ENCODE assay signal across 8 mouse cellular contexts in the genomic region with DNA sequence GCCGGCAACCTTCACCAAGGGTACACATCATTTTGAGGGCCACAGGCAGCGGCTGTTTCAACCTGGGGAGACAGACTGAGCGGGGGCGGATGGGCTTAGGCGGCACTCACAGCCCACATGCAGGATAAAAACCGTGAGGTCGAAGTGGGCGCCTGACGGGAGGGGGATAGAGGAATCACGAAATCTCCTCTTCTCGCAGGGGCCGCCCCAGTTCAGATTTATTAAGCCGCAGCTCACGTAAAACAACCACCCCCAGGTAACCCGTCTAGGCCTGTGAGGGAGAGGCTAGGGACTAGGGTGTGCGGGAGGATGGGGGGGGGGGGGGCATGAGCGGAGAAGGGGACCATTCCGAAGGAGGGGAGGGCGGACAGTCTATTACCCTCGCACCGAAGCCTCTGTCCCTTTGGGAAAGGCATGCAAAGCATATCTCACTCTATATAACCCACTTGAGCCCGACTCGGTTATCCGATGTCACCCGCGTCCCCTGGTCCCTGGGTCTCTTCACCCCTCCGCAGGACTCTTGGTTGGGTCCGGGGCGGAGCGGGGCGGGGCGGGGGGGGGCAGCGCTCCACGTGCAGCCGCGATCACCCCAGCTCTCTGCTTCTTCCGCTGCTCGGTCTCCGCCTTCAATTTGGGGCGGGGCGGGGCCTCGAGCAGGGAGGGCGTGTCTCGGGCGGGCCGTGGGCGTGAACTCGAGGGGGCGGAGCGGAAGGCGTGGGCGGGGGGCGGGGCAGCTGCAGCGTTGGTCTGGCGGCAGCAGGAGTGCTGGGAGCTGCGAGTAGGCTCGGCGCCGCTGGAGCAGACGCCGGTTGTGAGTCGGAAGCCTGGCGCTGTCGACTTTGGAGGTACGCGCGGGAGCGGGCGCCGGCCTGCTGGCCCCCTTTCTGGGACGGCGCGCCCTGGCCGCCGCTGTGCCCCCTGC. TPM values are rescaled to one million over a fixed set of nuclear protein-coding genes. Genes with fewer than 3 reads are reported as not detected.
DNase-seq lines count a peak whose midpoint lies in the region; ATAC-seq and TF ChIP-seq lines count a peak whose summit lies in the region.

Gene Frmd6, plus strand, starts transcription at position 786 of the 922 bp plus-strand sequence.

- no peaks in the 10 kb centered on the region for H3K9me3 ChIP-seq in MEL (replicated peaks; ENCODE audit: insufficient read depth, low read length)
- H3K9me3 ChIP-seq in lung, postnatal 0 days (ENCODE audit: low read length): no peaks in the 10 kb centered on the region

- ATAC-seq in hematopoietic stem cell, adult 5-6 weeks (replicated peaks in 1 of 2; ENCODE audit: insufficient read depth in 1 of 2, low FRiP score in 2 of 2, low TSS enrichment in 1 of 2, low read depth in 1 of 2, poor library complexity in 2 of 2, severe bottlenecking in 2 of 2): peak; percentile 84 to 89
- peak; percentile 94 for ATAC-seq in lung, postnatal 0 days

- peak within 1 kb of the TSS; percentile 78 for H3K4me2 ChIP-seq in lung, postnatal 0 days (replicated peaks; ENCODE audit: low read depth, low read length)

- peak; percentile 93 for DNase-seq in MEL (ENCODE audit: low read depth, low spot score)
- peak; percentile 95 for DNase-seq in cerebellum, adult 2 months
- DNase-seq in forelimb bud, embryonic 11.5 days (ENCODE audit: low read depth, low spot score): peak; percentile 92
- peak; percentile 94 for DNase-seq in layer of hippocampus, adult 9-11 months
- DNase-seq in lung, postnatal 0 days (ENCODE audit: low spot score): peak; percentile 97
- DNase-seq in ovary, postnatal 14 days (ENCODE audit: low spot score): peak; percentile 93
- DNase-seq in thymus, postnatal 14 days: peak; percentile 96

- peaks cover 0 to 9% of the 10 kb centered on the region in 2 experiments; a peak in 2 of 4 replicates for H3K36me3 ChIP-seq in MEL (ENCODE audit: control insufficient read depth in 1 of 2, insufficient read depth in 2 of 2, low read length in 2 of 2)
- no peaks in the 10 kb centered on the region for H3K36me3 ChIP-seq in lung, postnatal 0 days (ENCODE audit: insufficient read depth, low read length)

- H3K4me1 ChIP-seq in MEL (ENCODE audit: control insufficient read depth in 1 of 2, insufficient read depth in 2 of 2, low read length in 2 of 2): peaks cover 0 to 5% of the 10 kb centered on the region in 2 experiments; a peak in 2 of 4 replicates
- H3K4me1 ChIP-seq in cerebellum, adult 2 months (ENCODE audit: control insufficient read depth, insufficient read depth, low read length): peaks cover 7% of the 10 kb centered on the region; the same call in 1 of the 2 replicates
- peaks cover 8% of the 10 kb centered on the region; the same call in 1 of the 2 replicates for H3K4me1 ChIP-seq in lung, postnatal 0 days (ENCODE audit: insufficient read depth, low read depth, low read length)

- H3K79me2 ChIP-seq in MEL (ENCODE audit: control insufficient read depth, insufficient read depth, low read length, poor library complexity): no peaks in the 10 kb centered on the region; the same call in 1 of the 2 replicates

- H3K4me3 ChIP-seq in MEL (ENCODE audit: control insufficient read depth in 1 of 2, insufficient read depth in 1 of 2, low read depth in 2 of 2, low read length in 2 of 2): peak within 1 kb of the TSS; percentile 56 to 76
- H3K4me3 ChIP-seq in cerebellum, adult 2 months (replicated peaks; ENCODE audit: insufficient read depth, low read depth, low read length): peak within 1 kb of the TSS; percentile 99
- H3K4me3 ChIP-seq in lung, postnatal 0 days (ENCODE audit: low read depth, low read length): peak within 1 kb of the TSS; percentile 94

- H3K27me3 ChIP-seq in MEL (ENCODE audit: control insufficient read depth in 1 of 2, insufficient read depth in 2 of 2, low read length in 2 of 2): peaks cover 7 to 13% of the 10 kb centered on the region in 2 experiments
- no peaks in the 10 kb centered on the region for H3K27me3 ChIP-seq in cerebellum, adult 2 months (ENCODE audit: control insufficient read depth, insufficient read depth, low read length)
- H3K27me3 ChIP-seq in lung, postnatal 0 days (replicated peaks; ENCODE audit: insufficient read depth, low read length): no peaks in the 10 kb centered on the region

- TF ChIP-seq POLR2A in MEL (IDR thresholded peaks at IDR 0.05; ENCODE audit: control insufficient read depth in 1 of 2, insufficient read depth in 1 of 2, low read depth in 1 of 2, low read length in 2 of 2, poor library complexity in 1 of 2): peak; percentile 81 to 86
- TF ChIP-seq POLR2A in cerebellum, adult 2 months (IDR thresholded peaks at IDR 0.05; ENCODE audit: borderline replicate concordance, insufficient read depth, low read length): peak; percentile 81

- TF ChIP-seq EP300 in MEL (IDR thresholded peaks at IDR 0.05; ENCODE audit: low read depth in 1 of 2, low read length in 2 of 2): peak in 1 of 2 experiments; percentile 40; a peak in 1 of 4 replicates
- TF ChIP-seq EP300 in lung, postnatal 0 days (IDR thresholded peaks at IDR 0.05): no peak; the same call in 1 of the 2 replicates

- peak within 1 kb of the TSS; percentile 72 for H3K27ac ChIP-seq in MEL (ENCODE audit: control insufficient read depth, low read depth, low read length)
- peak within 1 kb of the TSS; percentile 100 for H3K27ac ChIP-seq in cerebellum, adult 2 months (ENCODE audit: insufficient read depth, low read length)
- peak within 1 kb of the TSS; percentile 98 for H3K27ac ChIP-seq in lung, postnatal 0 days (ENCODE audit: low read length)

- WGBS in cerebellum, adult 2 months: under 1% methylated on average over 75 of the region's 75 CpGs
- under 1% methylated on average over 52 of the region's 75 CpGs for WGBS in lung, postnatal 0 days

- no peak for TF ChIP-seq RAD21 in MEL (IDR thresholded peaks at IDR 0.05; ENCODE audit: low read depth, low read length)

- H3K9ac ChIP-seq in MEL (ENCODE audit: control insufficient read depth, low read depth, low read length, poor library complexity, severe bottlenecking): peak within 1 kb of the TSS; percentile 83
- H3K9ac ChIP-seq in lung, postnatal 0 days (replicated peaks; ENCODE audit: low read depth): peak within 1 kb of the TSS; percentile 96

- TF ChIP-seq CTCF in MEL (IDR thresholded peaks at IDR 0.05 in 2 of 3, conservative IDR thresholded peaks at IDR 0.05 in 1 of 3; ENCODE audit: control insufficient read depth in 1 of 3, insufficient read depth in 1 of 3, low read depth in 2 of 3, low read length in 3 of 3, poor library complexity in 1 of 3, severe bottlenecking in 1 of 3): peak in 1 of 3 experiments; percentile 43; a peak in 4 of 6 replicates
- TF ChIP-seq CTCF in cerebellum, adult 2 months (IDR thresholded peaks at IDR 0.05; ENCODE audit: borderline replicate concordance, insufficient read depth, low read depth, low read length): peak; percentile 10; the same call in 1 of the 2 replicates
- TF ChIP-seq CTCF in lung, postnatal 0 days (IDR thresholded peaks at IDR 0.05): peak; percentile 71

TF ChIP-seq in MEL, 35 proteins besides CTCF, POLR2A, EP300 and RAD21 (continues in another document):
- TF ChIP-seq TAL1 (IDR thresholded peaks at IDR 0.05; ENCODE audit: low read length) (no peak), ELF1 (IDR thresholded peaks at IDR 0.05; ENCODE audit: low read depth, low read length) (no peak; the same call in 1 of the 2 replicates), USF2 (IDR thresholded peaks at IDR 0.05; ENCODE audit: borderline replicate concordance in 1 of 2, insufficient read depth in 1 of 2, low read depth in 1 of 2, low read length in 2 of 2) (no peak), MEF2A (IDR thresholded peaks at IDR 0.05; ENCODE audit: extremely low read depth, insufficient replicate concordance, low read depth, low read length, poor library complexity, severe bottlenecking) (no peak), UBTF (IDR thresholded peaks at IDR 0.05; ENCODE audit: borderline replicate concordance, insufficient read depth, low read depth, low read length) (no peak), MYB (IDR thresholded peaks at IDR 0.05; ENCODE audit: low read depth, low read length) (no peak), SMC3 (IDR thresholded peaks at IDR 0.05; ENCODE audit: low read depth, low read length) (peak; percentile 25; the same call in 1 of the 2 replicates), HCFC1 (IDR thresholded peaks at IDR 0.05; ENCODE audit: low read depth, low read length) (0 out of 2 replicates have a peak, but pooled peaks have one; percentile 39), USF1 (IDR thresholded peaks at IDR 0.05; ENCODE audit: low read depth, low read length) (peak; percentile 47), ZKSCAN1 (IDR thresholded peaks at IDR 0.05; ENCODE audit: low read depth, low read length) (no peak), TBP (IDR thresholded peaks at IDR 0.05; ENCODE audit: low read depth, low read length) (no peak), MXI1 (IDR thresholded peaks at IDR 0.05; ENCODE audit: low read depth, low read length) (peak; percentile 78), GATA1 (IDR thresholded peaks at IDR 0.05; ENCODE audit: low read depth, low read length) (no peak), ETS1 (IDR thresholded peaks at IDR 0.05; ENCODE audit: low read depth, low read length) (peak; percentile 44; the same call in 1 of the 2 replicates), RCOR1 (IDR thresholded peaks at IDR 0.05; ENCODE audit: low read depth, low read length) (no peak), BHLHE40 (IDR thresholded peaks at IDR 0.05; ENCODE audit: borderline replicate concordance, low read depth, low read length) (peak; percentile 67; the same call in 1 of the 2 replicates), TCF12 (IDR thresholded peaks at IDR 0.05; ENCODE audit: low read depth, low read length) (peak; percentile 59), CHD2 (IDR thresholded peaks at IDR 0.05; ENCODE audit: low read length) (no peak), ZMIZ1 (IDR thresholded peaks at IDR 0.05; ENCODE audit: low read depth, low read length) (peak; percentile 73), SIN3A (IDR thresholded peaks at IDR 0.05; ENCODE audit: low read length) (peak; percentile 77), MAX (IDR thresholded peaks at IDR 0.05; ENCODE audit: low read length) (peak; percentile 52), E2F4 (IDR thresholded peaks at IDR 0.05; ENCODE audit: borderline replicate concordance, low read depth, low read length) (no peak), MAZ (IDR thresholded peaks at IDR 0.05; ENCODE audit: low read depth, low read length) (peak; percentile 34; the same call in 1 of the 2 replicates), NRF1 (IDR thresholded peaks at IDR 0.05; ENCODE audit: insufficient read depth, low read depth, low read length, poor library complexity, severe bottlenecking) (no peak)

RNA-seq across cellular contexts. Expression of gene Frmd6, which starts in this region (rescaled TPM):
- total RNA-seq in MEL (2012; rRNA removed): 3.6 and 3.7 TPM in 2 replicates
- polyA plus RNA-seq in MEL (2012; ENCODE audit: insufficient read depth in 1 of 2, insufficient read length in 2 of 2, low read depth in 1 of 2, low replicate concordance in 2 of 2, missing spikeins in 1 of 2): 1 to 10 TPM in 1 of 2 experiments, not detected in 1; 5.0 TPM
- polyA plus RNA-seq in cerebellum, adult 2 months (2012; rRNA removed): 11.2 and 14.2 TPM in 2 replicates
- total RNA-seq in hematopoietic stem cell, adult 5-6 weeks (2017): 22.0 and 31.8 TPM in 2 replicates
- 25.5 and 27.9 TPM in 2 replicates for polyA plus RNA-seq in lung, postnatal 0 days (2015; fragmentation: Nextera tagmentation; extraction: Ambion mirVana)

Comparison
In these comparisons a context has a peak if more than half of its experiments do, and no peak if none do; other contexts are left out.
1. Peak in every context shown above with its lines: DNase-seq, ATAC-seq, H3K4me3 ChIP-seq and H3K27ac ChIP-seq.